Mouse (Mus musculus): ENCODE measurements around the gene 4931422A03Rik. TPM values are rescaled to one million over a fixed set of nuclear protein-coding genes. Genes with fewer than 3 reads are reported as not detected.

4931422A03Rik gene
- total RNA-seq, 2 experiments from 2014 or later = not detected

DNA sequence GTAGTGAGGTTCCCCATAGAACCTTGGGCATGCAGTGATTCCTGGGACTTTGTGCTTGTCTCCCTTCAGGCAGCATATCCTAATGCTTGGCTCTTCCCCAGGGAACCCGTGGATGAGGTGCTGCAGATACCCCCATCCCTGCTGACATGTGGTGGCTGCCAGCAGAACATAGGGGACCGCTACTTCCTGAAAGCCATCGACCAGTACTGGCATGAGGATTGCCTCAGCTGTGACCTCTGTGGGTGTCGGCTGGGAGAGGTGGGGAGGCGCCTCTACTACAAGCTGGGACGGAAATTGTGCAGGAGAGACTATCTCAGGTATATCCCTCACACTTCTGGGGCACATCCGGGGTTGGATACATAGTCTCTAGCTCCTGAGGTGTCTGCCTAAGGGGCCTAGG, 52.3 kb downstream of the 4931422A03Rik start:
- intact Hi-C loops (cut with DNase I) = no loop called here
- DNase-seq (ENCODE audit: low spot score in 2 of 2) = no peak

GRCm38 (mm10) chr2:103971838-103972237, 56.3 kb downstream of the 4931422A03Rik start:
- intact Hi-C loops (cut with DNase I) = no loop called here
- no peak for DNase-seq (ENCODE audit: low spot score in 2 of 2)

DNA sequence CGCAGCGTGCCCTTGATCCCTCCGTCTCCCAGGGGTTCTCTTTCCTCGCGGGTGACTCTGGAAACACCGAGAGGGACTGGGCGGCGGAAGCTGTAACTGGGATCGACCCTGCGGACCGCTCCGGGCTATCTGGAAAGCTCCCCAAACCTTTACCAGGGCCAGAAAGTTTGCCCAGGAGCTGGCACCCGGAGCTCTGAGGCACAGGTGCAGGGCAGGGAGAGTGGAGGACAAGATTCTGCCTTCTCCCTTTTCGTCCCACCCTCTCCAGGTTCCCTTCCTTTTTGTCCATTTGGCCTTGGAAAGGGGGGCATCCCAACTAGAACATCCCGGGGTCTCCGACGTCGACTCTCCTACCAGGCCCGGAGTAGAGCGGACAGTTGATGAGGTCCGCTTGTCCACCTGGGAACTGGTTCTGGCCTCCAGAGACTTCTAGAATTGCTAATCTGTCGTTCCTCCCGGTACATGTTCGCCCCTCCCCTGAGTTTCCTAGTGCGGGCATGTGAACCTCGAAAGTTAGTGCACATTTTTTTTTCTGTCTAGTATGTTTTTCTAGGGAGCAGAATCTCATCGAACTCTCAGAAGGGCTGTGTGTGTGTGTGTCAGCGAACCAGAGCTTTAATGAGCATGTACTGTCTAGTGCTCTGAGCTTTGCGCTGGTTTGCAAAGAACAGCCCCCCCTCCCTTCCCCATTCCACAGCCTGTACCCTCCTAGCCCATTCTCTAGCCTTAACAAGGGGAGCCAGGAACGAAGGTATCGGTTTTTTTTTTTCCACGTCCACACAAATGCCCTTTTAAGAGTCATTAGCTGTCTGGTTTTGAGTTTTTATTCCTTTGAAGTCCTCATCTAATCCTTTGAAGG, 57.1 kb downstream of the 4931422A03Rik start:
- DNase-seq (ENCODE audit: low spot score in 2 of 2) = no peak
- intact Hi-C loops (cut with DNase I) = no loop called here

DNA sequence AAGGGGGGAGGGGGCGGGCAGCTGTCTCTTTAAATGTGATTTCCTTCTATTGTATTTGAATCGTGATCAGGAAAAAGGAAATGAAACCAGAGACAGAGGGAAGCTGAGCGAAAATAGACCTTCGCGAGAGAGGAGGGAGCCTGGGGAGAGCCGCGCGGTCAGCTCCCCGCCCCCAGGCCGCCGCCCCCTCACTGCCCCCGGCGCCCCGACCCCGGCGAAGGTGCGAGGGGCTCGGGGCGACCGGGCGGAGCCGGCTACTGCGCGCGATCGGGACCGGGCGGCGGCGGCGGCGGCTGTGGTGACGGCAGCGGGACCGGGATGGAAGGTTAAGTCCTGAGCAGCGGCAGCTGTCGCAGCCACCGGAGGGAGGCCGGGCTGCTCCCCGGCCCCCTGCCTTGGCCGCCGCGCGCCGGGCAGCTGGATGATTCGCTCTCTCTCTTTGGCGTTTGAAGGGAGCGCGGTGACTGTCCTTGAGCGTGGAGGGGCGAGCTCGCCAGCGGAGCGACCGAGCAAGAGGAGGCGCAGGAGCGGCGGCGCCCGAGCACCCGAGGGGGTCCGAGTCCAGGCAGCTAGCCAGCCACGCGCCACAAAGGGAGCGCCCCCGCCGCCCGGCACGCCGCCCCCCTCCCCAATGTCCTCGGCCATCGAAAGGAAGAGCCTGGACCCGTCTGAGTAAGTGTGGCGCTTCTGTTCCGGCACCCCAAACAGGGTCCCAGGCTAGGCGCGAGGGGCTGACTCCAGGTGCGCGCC, 57.9 kb downstream of the 4931422A03Rik start:
- intact Hi-C loops (cut with DNase I) = no loop called here
- peak; percentile 26 to 33 for DNase-seq (ENCODE audit: low spot score in 2 of 2)

DNA sequence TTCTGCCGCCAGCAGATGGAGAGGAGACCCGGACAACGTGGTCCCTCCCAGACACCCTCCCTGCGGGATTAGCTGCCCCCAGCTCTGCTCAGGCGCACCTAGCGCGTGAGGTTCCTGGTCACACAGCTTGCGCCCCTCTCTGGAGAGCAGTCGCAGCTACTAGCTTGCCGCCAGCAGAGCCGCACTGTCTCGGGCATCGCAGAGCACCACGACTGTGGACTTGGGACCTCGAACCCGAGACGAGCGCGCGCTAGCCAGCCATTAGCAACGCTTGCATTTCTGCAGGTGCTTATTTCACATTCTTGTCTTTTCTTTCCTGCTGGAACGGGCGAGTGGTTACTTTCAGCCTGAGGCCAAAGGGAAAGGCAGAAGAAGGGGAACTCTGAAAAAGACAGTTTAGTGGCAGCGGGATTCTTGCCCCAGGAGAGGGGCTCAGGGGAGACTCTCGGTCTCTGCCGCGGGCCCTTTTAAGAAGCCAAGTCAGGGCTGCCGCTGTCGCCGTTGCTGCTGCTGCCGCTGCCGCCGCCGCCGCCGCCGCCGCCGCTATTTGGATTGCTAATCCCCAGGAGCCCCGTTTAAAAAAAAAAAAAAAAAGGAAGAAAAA, 58.6 kb downstream of the 4931422A03Rik start:
- intact Hi-C loops (cut with DNase I) = no loop called here
- DNase-seq (ENCODE audit: low spot score in 2 of 2) = peak; percentile 55 to 67

- intact Hi-C loops (cut with DNase I) = no loop called here
- no peak for DNase-seq (ENCODE audit: low spot score in 2 of 2)
Measured at GRCm38 (mm10) chr2:103968919-103969436, 59.2 kb downstream of the 4931422A03Rik start.

GRCm38 (mm10) chr2:103968186-103968585, 60.0 kb downstream of the 4931422A03Rik start:
- intact Hi-C loops (cut with DNase I) = no loop called here
- no peak for DNase-seq (ENCODE audit: low spot score in 2 of 2)

DNA sequence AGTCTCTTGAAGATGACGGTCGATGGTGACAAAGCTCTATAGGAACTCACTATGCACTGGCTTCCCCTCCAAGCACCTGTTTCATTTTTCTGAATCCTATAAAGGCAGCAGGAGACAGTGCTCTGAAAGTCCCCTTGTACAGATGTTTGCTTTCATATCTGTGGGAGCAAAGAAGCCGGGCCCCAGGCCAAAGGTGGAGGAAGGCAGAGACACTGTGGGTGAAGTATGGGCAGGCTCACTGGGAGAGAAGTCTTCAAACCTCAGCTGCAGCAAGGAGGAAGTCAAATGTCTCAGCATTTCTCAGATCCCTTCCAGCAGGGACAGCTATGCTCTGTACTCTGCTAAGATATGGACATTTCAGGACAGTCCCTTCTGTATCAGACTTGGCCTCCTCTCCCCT, 62.8 kb downstream of the 4931422A03Rik start:
- DNase-seq (ENCODE audit: low spot score in 2 of 2) = no peak
- intact Hi-C loops (cut with DNase I) = no loop called here

DNA sequence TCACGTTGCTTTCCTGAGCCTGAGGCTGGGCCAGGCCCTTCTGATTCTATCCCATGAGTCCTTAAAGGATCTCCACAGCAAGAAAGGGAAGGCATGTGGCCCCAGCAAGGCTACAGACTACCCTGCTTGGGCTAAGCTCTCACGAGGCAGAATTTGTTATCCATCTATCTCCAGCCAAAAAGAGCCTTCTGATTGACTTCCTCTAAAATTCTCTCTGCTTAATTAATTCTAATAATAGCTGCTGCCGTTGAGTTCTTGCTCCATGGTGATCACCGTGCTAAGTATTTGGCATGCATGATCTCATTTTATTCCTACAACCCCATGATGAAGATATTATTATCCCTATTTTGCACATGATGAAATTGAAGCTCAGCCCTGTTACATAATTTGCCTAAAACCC, 65.8 kb downstream of the 4931422A03Rik start:
- DNase-seq (ENCODE audit: low spot score in 2 of 2) = no peak
- intact Hi-C loops (cut with DNase I) = no loop called here

GRCm38 (mm10) chr2:103959574-103959973, 68.6 kb downstream of the 4931422A03Rik start:
- intact Hi-C loops (cut with DNase I) = no loop called here
- no peak for DNase-seq (ENCODE audit: low spot score in 2 of 2)

DNA sequence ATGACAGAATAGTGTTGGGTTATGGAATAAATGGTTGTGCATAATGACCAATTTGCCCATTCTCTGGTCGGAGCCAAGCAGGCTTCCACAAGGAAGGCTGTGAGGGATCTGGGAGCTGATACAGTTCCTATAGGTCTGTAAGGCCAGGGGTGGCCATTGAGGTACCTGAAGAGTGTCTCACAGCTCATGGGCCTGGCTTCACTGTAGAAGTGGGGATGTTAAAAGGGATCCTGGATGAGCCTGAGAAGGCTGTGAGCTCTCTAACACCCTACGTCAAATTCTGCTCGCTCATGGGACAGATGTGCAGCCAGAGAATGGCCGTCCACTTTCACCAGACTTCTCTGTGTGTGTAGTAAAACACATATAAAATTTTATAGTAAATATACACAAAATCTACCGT, 69.1 kb downstream of the 4931422A03Rik start:
- intact Hi-C loops (cut with DNase I) = no loop called here
- DNase-seq (ENCODE audit: low spot score in 2 of 2) = no peak

DNA sequence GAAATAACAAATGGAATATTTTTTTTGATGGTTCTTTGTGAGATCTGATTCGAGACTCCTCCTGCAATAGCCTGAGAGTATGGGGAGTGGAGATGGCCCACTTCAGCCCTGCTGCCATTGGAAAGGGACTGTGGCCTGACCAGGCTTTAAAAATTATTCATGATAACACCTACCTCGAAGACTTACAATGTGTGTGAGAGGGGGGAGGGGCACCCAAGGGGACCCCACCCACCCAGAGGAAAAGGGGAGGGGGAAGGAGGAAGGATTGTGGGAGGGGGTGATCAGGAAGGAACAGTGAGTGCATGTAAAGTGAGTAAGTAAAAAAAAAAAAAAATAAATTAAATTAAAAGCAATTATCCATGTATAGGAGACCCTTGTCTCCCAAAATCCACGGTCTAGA, 69.5 kb downstream of the 4931422A03Rik start:
- no peak for DNase-seq (ENCODE audit: low spot score in 2 of 2)
- intact Hi-C loops (cut with DNase I) = no loop called here

DNA sequence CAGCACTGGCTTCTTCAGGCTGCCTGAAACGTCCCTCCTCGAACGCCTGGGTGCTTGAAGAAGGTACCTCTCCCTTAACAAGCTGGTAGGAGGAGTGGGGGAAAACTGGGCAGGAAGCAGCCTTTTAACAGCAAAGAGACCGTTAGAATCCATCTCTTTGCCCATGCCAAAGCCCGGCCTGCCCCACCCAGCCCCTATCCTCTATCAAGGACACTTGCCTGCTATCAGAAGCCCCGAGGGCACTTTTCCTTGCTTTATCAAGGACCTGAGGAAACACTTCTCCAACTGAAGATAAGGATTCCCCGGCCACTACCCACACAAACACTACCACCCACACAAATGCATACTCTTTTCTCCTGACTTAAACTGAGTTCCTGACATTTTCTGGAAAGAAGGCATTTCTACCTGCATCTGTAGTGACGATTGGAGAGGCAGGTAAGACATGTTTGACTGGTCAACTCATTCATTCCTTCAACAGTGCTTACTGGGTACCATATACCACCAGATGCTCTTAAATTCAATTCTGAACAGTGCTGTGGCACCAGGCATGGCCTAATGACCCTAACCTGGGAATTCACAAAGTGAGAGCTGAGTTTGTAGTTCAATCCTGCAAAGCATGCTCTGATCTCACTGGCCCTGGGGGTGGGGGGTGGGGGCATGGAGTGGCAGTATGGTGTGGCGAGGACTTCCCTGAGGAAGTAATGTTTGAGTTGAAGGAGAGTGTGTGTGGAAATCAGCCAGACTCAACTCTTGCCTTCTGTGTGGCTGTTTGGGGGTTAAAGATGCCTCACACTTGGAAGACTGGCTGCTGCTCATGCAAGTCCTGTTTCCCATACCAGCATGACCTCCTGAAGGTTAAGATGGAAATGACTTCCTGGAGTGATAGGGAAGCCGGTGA, 70.3 kb downstream of the 4931422A03Rik start, which contains the start of gene Lmo2:
TSS of gene Lmo2 (plus strand) at position 338 of the 898 bp plus-strand sequence.
- no peak for DNase-seq (ENCODE audit: low spot score in 2 of 2)
- intact Hi-C loops (cut with DNase I) = no loop called here

DNA sequence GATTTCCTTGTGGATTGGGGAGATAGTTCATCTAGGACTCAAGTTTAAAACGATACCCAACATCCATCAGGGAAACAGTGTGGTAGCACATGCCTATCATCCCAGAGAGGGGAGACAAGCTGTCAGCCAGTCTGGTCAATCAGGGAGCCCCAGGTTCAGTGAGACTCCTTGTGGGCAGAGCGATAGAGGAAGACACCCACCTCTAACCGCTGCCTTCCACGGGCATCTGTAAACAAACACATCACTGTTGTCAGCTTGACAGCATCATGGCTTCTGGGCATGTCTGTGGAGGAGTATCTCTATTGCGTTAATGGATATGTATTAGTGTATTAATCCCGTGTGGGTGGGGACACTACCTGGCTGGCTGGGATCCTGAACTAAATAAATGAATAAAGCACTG, 71.3 kb downstream of the 4931422A03Rik start:
- DNase-seq (ENCODE audit: low spot score in 2 of 2) = no peak
- intact Hi-C loops (cut with DNase I) = no loop called here

DNA sequence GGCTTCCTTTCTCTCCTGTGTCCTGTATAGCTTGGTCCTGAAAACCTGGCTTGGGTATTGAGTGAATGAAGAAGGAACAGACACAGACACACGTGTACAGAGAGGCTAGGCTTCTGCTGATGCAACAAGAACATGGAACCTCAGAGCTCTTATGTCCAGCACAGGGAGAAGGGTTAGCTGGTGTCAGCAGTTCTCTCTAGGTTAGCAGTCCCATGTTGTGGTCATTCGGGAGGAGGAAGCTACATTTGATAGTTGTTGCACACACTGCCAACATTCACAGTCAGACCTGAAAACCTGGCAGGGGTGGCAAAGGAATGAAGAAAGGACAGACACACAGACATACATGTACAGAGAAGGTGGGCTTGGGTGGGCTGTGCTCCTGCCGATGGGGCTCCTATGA, 72.4 kb downstream of the 4931422A03Rik start:
- intact Hi-C loops (cut with DNase I) = no loop called here
- no peak for DNase-seq (ENCODE audit: low spot score in 2 of 2)

DNA sequence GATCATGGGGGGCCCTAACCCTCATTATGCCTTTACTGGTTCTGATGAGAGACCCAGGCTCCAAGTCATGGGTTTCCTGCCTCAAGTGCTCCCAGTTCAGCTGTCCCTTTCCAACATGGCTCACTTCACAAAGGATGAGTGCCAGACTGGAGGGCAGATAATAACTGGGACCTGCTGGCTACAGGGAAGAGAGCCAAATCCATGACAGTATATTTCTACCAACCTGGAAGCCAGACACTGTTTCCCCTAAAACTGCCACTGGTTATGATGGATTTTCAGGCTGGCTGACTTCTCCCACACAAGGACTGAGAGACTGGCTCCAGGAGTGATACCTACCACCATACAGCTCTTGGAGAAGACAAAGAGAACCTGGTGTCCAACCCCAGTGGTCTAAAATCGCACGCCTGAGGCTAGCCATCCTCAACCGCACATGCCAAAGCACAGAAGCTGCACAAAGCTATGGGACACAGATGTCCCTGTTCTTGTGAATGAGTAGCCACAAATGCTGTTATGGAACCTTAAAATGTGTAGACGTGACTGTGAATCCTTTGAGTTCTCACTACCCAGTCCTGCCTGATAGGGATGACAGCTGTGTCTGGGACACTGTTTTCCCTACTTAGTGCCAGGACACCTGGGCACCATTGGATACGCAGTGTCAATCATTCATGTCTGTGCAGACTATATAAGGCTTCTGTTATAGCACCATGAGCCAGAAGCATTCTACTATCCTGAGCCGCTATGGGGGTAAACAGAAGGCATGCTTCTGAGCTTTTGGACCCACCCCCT, 74.9 kb downstream of the 4931422A03Rik start:
- intact Hi-C loops (cut with DNase I) = no loop called here
- no peak for DNase-seq (ENCODE audit: low spot score in 2 of 2)

DNA sequence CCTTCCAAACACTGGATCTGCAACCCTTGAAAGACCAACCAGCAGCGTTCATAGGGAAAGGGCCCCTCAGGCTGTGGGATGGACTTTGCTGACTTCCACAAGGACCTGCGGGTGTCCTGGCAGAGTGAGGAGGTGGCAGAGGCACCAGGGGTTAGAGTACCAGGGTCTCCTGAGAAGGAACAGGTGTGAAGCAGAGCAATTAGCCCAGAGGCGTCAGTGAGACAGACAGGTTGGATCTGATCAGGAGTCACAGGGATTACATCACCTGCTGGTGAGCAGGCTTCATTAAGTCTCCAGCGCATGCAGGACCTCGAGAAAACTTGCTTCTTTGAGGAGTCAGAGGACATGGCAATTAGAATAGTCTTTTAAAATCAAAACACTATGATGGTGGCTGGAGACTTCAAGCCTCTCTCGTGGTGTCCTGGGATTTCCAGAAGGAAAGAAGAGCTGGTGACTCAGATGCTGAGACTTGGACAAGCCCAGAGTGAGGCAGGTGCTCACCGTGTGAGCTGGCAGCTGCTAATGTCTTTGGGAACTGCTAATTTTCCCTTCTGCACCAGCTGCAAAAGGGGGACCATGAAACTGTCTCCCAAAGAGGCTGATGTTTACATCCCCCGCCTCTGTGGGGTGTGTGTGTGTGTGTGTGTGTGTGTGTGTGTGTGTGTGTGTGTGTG, 80.0 kb downstream of the 4931422A03Rik start:
- no peak for DNase-seq (ENCODE audit: low spot score in 2 of 2)
- intact Hi-C loops (cut with DNase I) = no loop called here

DNA sequence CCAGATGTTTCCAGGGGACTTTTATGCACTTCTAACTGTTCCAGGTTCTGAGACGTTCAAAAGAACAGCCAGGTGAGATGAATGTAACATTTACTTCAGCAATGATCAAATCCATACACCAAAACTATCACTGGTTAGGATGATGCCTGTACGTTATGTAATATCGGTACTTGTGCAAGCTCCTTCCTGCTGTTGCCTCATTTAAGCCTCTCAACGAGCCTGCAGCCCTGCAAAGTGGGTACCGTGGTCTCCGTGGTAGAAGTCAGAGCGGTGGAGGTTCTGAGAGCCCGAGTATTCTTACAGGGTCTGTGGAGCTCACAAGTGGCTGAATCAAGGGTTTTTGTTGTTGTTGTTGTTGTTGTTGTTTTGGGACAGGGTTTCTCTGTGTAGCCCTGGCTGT, 81.3 kb downstream of the 4931422A03Rik start:
- intact Hi-C loops (cut with DNase I) = no loop called here
- DNase-seq (ENCODE audit: low spot score in 2 of 2) = no peak

Measured in left cerebral cortex, postnatal 25 days (tissue).